Mouse (Mus musculus) regulatory T cell (primary cell): ENCODE data around the gene Tomm6.
"Not testable (repeated sequence)": the region's sequence is repeated elsewhere in the genome, so short reads cannot be mapped to it uniquely, and the experiment has no call there.

Experiments
- in situ Hi-C: fragments of 300-600 bp; cut with MboI, MseI; formaldehyde crosslinking; loops from one replicate; pipeline ENCODE4 v1.15.1; 2025; ENCODE audit warnings: high pct_unique_total_duplicates

Tomm6 gene

DNA sequence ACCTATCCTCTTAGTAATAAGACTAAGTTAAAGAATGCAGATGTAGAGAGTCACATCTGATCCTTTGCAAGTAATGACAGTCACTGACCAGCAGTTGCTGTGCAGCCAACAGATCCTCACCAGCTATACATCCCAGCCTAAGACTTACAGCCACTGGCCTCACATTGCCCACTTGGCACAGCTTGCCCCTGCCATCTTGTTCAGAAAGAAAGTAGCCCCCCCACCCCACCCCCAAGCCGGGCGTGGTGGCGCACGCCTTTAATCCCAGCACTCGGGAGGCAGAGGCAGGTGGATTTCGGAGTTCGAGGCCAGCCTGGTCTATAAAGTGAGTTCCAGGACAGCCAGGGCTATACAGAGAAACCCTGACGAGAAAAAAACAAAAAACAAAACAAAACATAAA, 33.8 kb downstream of the Tomm6 start:
- in situ Hi-C loops: not testable (repeated sequence)

- in situ Hi-C loops: no loop called here
Measured at GRCm38 (mm10) chr17:47651953-47652352, 36.2 kb downstream of the Tomm6 start.

- in situ Hi-C loops: no loop called here
Measured at GRCm38 (mm10) chr17:47648966-47649365, 39.2 kb downstream of the Tomm6 start.

DNA sequence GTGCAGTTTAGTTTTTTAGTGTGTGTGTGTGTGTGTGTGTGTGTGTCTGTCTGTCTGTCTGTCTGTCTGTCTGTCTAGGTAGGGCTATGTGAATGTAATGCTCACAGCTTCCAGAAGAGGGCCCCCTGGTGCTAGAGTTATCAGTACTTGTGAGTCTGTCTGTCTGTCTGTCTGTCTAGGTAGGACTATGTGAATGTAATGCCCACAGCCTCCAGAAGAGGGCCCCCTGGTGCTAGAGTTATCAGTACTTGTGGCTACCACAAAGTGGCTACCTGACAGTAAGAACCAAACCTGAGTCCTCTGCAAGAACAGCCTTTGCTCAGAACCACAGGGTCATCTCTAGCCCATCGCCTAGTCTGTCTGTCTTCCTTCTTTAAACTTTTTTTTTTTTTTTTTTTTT, 41.5 kb downstream of the Tomm6 start:
- in situ Hi-C loops: no loop called here

GRCm38 (mm10) chr17:47642992-47643391, 45.2 kb downstream of the Tomm6 start:
- in situ Hi-C loops: no loop called here
